Mouse (Mus musculus): ENCODE results near the gene Gm20662. TPM values are rescaled to one million over a fixed set of nuclear protein-coding genes. Genes with fewer than 3 reads are reported as not detected.

Gm20662 gene
- polyA plus RNA-seq (2012; rRNA removed): 6.8 and 12.4 TPM in 2 replicates
- 0.66 and 0.76 TPM in 2 replicates for polyA plus RNA-seq (2014; fragmentation: Nextera tagmentation; extraction: Ambion mirVana)

DNA sequence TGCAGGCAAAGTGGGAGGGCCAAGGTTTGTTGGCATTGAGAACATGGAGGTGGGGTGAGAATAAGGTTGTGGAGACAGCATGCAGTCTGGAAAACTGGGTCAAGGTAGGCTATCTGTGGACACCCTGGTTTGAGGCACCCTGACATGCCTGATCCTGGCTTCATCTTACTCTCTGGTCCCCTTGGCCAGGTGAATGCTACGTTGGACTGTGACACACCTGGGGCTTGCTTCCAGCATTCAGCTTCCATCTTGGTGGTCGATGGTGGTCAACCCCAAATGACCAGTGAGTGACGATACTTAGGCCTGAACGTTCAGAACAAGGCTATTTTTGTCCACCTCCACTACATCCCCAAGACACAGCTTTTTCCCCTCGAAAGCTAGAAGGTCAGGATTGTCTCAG, at the start of gene Gm20662:
Gene Gm20662, plus strand, starts transcription at position 301 of the 400 bp plus-strand sequence.
- Histone ChIP-seq H3K4me3 (replicated peaks; ENCODE audit: low read length) (no peak within 1 kb of the TSS), H3K9ac (ENCODE audit: low read depth, low read length, severe bottlenecking) (no peak within 1 kb of the TSS), H3K4me2 (replicated peaks; ENCODE audit: low read depth, low read length, severe bottlenecking) (no peak within 1 kb of the TSS), H3K27me3 (ENCODE audit: control insufficient read depth, insufficient read depth, low read length) (no peaks in the 10 kb centered on the region), H3K27ac (replicated peaks; ENCODE audit: low read depth, low read length) (no peak within 1 kb of the TSS), H3K4me1 (ENCODE audit: control insufficient read depth, insufficient read depth, low read length) (no peaks in the 10 kb centered on the region), H3K36me3 (ENCODE audit: control insufficient read depth, insufficient read depth, low read length) (no peaks in the 10 kb centered on the region), H3K9me3 (ENCODE audit: control insufficient read depth, low read length) (no peaks in the 10 kb centered on the region)
- ATAC-seq (ENCODE audit: low FRiP score, low read depth) (no peak), DNase-seq (ENCODE audit: low spot score) (no peak)
- 93% methylated on average over 5 of the region's 5 CpGs for WGBS
- TF ChIP-seq POLR2A (IDR thresholded peaks at IDR 0.05; ENCODE audit: borderline replicate concordance, extremely low read depth, insufficient read depth, insufficient read length): no peak

DNA sequence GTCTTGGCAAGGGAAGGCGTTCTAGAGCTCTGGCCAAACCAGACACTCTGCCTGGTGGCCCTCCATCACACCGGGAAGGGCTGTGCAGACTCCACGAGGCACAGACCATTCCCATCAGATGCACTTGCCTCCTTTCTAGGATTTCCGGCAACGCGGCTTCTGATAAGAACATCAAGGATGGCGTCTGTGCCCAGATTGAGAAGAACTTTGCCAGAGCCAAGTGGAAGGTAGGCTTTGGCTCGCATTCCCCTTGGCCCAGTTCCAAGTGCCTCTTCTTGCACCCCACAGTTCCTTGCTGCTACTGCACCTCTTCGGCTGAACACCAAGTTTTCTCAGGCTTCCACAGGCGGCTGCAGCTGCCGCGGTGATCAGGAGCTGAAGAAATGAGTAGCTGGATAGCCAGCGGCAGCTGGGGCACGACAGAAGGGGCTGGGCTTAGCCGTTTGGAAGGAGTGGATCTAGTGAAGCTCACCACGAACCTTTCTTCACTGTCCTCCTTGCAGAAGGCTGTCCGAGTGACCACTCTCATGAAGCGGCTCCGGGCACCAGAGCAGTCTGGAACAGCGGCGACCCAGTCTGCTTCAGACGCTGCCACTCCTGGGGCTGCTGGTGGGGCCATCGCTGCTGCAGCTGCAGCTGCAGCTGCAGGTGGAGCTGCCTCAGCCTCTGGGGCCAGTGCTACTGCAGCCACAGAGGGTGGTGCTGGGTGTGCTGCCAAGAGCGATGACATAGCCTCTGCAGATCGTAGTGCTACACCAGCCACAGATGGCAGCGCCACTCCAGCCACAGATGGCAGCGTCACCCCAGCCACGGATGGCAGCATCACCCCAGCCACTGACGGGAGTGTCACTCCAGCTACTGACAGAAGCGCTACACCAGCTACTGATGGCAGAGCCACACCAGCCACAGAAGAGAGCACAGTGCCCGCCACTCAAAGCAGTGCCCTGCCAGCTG, 48.6 kb upstream of the Gm20662 start:
- Histone ChIP-seq H3K4me2 (replicated peaks; ENCODE audit: low read depth, low read length, severe bottlenecking) (no peak overlapping the region), H3K4me1 (ENCODE audit: control insufficient read depth, insufficient read depth, low read length) (peaks cover 3% of the 10 kb centered on the region; the same call in 1 of the 2 replicates), H3K9me3 (ENCODE audit: control insufficient read depth, low read length) (no peaks in the 10 kb centered on the region), H3K36me3 (ENCODE audit: control insufficient read depth, insufficient read depth, low read length) (no peaks in the 10 kb centered on the region; the same call in 1 of the 2 replicates), H3K9ac (ENCODE audit: low read depth, low read length, severe bottlenecking) (no peak overlapping the region), H3K4me3 (replicated peaks; ENCODE audit: low read length) (no peak overlapping the region), H3K27me3 (ENCODE audit: control insufficient read depth, insufficient read depth, low read length) (no peaks in the 10 kb centered on the region), H3K27ac (replicated peaks; ENCODE audit: low read depth, low read length) (no peak overlapping the region)
- TF ChIP-seq POLR2A (IDR thresholded peaks at IDR 0.05; ENCODE audit: borderline replicate concordance, extremely low read depth, insufficient read depth, insufficient read length): no peak
- 88% methylated on average over 31 of the region's 31 CpGs for WGBS
- DNase-seq (ENCODE audit: low spot score) (no peak), ATAC-seq (ENCODE audit: low FRiP score, low read depth) (no peak)

DNA sequence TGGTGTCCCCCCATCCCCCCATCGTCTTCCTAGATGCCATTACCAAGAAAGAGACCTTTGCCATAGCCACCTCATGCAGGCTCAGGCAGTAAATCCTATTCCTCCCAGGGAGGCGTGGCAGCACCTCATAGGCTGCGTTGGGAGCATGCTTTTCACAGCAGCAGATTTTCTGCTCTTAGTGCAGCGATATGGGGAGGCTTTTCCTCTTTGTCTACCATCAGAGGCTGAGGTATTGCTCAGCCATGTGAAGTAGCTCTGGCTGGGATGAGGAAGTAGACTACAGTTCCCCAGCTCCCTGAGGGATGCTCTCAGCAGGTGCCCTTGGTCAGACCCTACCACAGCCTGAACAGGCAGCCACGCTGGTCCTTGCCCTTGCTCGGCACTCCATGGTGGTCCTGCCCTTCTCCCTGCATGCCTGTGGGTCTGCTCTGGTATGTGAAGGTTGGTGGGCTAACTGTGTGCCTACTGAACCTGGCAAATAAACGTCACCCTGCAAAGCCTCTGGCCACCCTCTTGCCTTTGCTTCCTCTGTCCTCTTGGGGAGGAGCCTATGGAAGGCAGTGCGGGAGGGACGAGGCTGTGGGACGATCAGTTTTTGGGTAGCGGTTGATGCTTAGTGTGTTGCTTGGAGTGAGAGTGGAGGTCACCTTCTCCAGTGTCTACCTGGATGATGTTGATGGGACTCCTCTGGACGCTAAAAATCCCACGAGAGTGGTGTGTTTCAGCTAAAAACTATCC, 46.8 kb upstream of the Gm20662 start:
- Histone ChIP-seq H3K9ac (ENCODE audit: low read depth, low read length, severe bottlenecking) (no peak overlapping the region), H3K27ac (replicated peaks; ENCODE audit: low read depth, low read length) (no peak overlapping the region), H3K4me3 (replicated peaks; ENCODE audit: low read length) (no peak overlapping the region), H3K36me3 (ENCODE audit: control insufficient read depth, insufficient read depth, low read length) (no peaks in the 10 kb centered on the region; the same call in 1 of the 2 replicates), H3K4me2 (replicated peaks; ENCODE audit: low read depth, low read length, severe bottlenecking) (no peak overlapping the region), H3K27me3 (ENCODE audit: control insufficient read depth, insufficient read depth, low read length) (no peaks in the 10 kb centered on the region), H3K4me1 (ENCODE audit: control insufficient read depth, insufficient read depth, low read length) (peaks cover 3% of the 10 kb centered on the region; the same call in 1 of the 2 replicates), H3K9me3 (ENCODE audit: control insufficient read depth, low read length) (no peaks in the 10 kb centered on the region)
- DNase-seq (ENCODE audit: low spot score): no peak
- TF ChIP-seq POLR2A (IDR thresholded peaks at IDR 0.05; ENCODE audit: borderline replicate concordance, extremely low read depth, insufficient read depth, insufficient read length): no peak
- no peak for ATAC-seq (ENCODE audit: low FRiP score, low read depth)
- WGBS: 84% methylated on average over 13 of the region's 13 CpGs

DNA sequence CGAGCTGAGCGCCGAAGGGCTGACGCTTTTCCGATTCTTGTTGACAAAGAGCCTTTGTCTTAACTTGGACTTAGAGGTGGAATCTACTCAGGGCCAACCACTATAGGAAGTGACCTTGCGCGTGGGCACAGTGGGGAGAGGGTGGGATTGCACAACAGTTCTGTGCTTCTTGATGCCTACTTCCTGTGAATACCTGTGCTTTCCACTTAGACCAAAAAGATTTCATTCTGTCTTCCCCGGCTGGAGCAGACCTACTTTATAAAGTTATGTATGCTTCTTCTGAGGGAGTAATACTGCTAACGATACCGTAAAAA, 46.3 kb upstream of the Gm20662 start, which contains the start of gene Traip:
Gene Traip, plus strand, starts transcription at position 215 of the 314 bp plus-strand sequence.
- Histone ChIP-seq H3K36me3 (ENCODE audit: control insufficient read depth, insufficient read depth, low read length) (no peaks in the 10 kb centered on the region; the same call in 1 of the 2 replicates), H3K4me3 (replicated peaks; ENCODE audit: low read length) (peak within 1 kb of the TSS; percentile 68), H3K27ac (replicated peaks; ENCODE audit: low read depth, low read length) (peak within 1 kb of the TSS; percentile 65; the same call in 1 of the 2 replicates), H3K4me2 (replicated peaks; ENCODE audit: low read depth, low read length, severe bottlenecking) (peak within 1 kb of the TSS; percentile 78), H3K4me1 (ENCODE audit: control insufficient read depth, insufficient read depth, low read length) (peaks cover 3% of the 10 kb centered on the region; the same call in 1 of the 2 replicates), H3K9me3 (ENCODE audit: control insufficient read depth, low read length) (no peaks in the 10 kb centered on the region), H3K9ac (ENCODE audit: low read depth, low read length, severe bottlenecking) (peak within 1 kb of the TSS; percentile 59), H3K27me3 (ENCODE audit: control insufficient read depth, insufficient read depth, low read length) (no peaks in the 10 kb centered on the region)
- DNase-seq (ENCODE audit: low spot score) (no peak), ATAC-seq (ENCODE audit: low FRiP score, low read depth) (no peak)
- 91% methylated on average over 10 of the region's 10 CpGs for WGBS
- TF ChIP-seq POLR2A (IDR thresholded peaks at IDR 0.05; ENCODE audit: borderline replicate concordance, extremely low read depth, insufficient read depth, insufficient read length): no peak

Measured in limb, embryonic 14.5 days (tissue).